Mouse (Mus musculus) ovary, adult 18-20 months (tissue): ENCODE results near the gene Olfr382.
"Not testable (repeated sequence)": the region's sequence is repeated elsewhere in the genome, so short reads cannot be mapped to it uniquely, and the experiment has no call there.

Experiments
- DNase-seq: peaks from one replicate; pipeline ENCODE4 v3.0.0; 2022; ENCODE audit warnings: low spot score, mixed read lengths

Olfr382 gene

DNA sequence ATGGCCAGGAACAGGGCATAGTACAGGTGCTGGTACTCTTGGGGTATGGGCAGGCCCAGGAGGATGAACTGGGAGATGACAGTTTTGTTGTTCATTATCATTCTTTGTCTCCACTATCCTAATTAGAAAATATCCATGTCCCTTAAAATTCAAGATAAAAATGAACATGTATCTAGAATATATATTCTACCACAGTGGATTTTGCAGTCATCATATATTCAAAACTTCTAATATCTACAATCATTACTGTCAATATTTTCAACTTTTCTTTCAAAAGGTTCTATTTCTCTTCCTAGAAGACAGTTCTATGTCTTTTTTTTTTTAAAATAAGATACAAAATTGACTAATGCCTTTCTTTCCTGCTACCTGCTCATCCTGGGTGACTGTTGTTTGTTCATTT lies at the start of gene Olfr382:
Gene Olfr382 (minus strand): TSS at position 101 of the 400 bp plus-strand sequence.
- DNase-seq = no peak

DNA sequence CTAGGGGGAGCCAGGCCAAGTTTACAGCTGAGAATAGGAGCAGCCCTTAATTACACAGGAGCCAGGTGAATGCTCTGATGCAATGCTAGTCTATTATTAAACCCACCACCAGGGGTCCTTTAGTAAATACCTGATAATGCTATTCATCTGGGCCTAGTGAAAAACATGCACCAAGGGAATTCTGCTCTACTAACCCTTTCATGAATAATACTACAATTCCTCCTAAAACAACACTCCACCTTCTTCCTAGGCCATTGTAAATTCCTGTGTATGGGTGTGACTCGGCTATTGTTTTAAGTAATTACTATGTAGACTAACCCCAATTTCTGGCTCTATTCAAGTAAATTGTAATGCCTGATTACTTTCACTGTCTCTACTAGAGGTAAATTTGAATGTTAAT lies 12.0 kb upstream of the Olfr382 start:
- DNase-seq = not testable (repeated sequence)

DNA sequence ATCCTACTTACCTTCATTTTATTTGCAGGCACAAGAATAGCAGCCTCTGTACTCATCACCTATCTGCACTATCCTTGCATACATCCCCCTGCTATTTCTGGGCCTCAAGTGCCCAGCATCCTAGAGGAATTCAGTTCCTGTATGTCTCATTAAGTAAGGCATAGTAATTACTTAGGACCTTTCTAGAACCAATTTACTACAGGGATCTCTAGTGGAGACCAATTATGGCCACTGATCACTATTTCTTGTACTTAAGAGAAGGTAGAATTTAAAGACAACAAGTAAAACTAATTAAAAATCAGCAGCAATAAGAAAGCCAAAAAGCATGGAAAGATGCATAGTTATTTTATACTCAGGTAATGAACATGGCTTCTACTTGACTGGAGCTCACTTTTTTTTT lies 25.5 kb downstream of the Olfr382 start, which contains the start of gene Olfr381:
Gene Olfr381 (minus strand): TSS at position 101 of the 400 bp plus-strand sequence.
- DNase-seq = no peak
